Mouse (Mus musculus) mesoderm, embryonic 11.5 days (tissue): ENCODE measurements at regions not wholly inside any gene's neighbourhood (a gene's known extent, or its start where the extent isn't known, plus 50 kb on each side); places are given as distances from the start of the nearest gene placed in this dataset.

Source experiments
- DNase-seq: peaks from one replicate; pipeline ENCODE4 v3.0.0-alpha.2; 2012; ENCODE audit warnings: low read depth, low spot score

DNA sequence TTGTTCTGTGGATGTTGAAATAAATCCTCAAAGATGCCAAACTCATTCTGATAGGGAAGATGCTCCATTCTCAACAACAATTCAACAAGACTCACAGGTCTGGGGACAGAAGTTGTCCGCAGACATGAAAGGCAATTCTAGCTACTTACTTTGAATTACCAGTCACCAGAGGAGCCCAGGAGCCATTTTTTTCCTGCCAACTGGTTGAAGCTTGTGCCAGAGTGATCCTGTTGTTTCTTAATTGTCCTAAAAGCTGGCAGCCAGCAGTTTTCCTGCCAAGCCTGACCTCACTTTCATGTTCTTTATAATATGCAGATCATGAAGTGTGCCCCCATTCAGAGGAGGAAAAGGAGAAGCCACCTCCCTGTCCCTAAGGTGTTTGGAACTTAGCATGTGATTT lies 110.0 kb upstream of the Ankrd1 start:
- DNase-seq, result no peak

DNA sequence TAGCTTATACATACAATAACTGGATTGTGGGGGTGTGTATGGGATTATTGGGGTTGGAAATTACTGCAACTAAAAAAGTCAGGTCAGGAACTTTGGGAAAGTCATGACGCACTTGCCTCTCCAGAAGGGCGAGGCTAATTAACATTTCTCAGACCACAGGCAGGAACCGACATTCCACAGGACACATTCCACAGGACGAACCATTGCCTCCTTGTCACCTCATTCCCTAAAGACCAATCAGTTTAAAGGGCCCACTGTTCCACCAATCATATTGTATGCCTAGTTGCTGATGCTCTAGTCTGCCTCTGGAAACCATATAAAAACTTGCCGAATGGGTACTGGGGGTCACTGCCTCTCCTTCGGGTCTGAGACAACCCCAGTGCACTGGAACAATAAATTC lies 113.0 kb upstream of the Pcgf5 start:
- DNase-seq, result no peak

DNA sequence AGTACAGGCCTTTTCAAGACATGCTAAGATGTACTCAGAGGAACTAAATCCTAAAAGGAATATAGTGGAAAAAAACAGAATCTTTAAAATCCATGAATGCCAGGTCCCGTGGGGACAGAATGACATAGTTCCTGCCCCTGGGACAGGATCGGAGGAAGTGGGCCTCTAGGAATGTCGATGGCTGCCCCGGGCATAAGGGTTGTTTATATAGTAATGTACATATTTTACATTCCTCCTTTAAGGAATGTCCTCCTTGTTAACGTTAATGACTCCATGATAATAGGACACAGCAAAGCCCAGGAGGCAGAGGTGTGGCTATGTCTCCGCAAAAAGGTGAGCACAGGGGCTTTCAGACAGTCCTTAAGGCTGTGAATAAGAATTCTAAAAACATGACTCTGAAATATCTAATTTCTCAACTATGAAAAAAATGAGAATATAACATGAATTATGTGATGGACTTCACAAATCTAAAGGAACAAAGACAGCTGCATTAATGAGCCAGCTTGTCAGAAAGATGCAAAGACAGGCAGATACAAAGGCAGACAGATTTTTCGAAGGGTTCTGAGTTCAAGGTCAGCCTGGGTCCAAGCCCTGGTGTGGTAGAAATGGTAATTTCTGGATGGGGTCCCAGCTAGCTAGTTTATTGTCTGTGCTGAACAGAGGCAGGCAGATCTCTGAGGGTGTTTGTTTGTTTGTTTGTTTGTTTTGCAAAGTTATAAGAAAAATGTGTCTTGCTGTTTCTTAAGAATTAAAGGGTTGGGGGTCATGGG lies 111.3 kb upstream of the Pcgf5 start:
- peak; percentile 58 for DNase-seq

DNA sequence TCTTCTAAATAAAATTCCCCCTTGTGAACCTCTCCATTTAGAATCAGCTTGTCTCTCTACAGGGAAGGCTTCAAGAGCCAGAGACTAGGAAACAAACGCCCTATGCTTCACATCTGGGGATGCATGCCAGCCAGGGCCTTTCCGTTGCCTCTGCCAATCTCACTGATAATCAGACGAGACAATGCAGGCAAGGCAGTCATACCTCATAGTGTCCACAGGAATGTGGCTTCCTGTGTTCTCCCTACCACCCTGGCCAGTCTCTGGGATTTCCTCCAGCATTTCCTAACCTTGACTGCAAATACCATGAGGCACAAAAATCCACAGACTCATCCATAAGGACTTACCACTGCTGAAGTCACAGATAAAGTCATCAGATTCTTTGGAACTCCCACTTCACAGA lies 110.4 kb upstream of the Pcgf5 start:
- DNase-seq, result no peak

DNA sequence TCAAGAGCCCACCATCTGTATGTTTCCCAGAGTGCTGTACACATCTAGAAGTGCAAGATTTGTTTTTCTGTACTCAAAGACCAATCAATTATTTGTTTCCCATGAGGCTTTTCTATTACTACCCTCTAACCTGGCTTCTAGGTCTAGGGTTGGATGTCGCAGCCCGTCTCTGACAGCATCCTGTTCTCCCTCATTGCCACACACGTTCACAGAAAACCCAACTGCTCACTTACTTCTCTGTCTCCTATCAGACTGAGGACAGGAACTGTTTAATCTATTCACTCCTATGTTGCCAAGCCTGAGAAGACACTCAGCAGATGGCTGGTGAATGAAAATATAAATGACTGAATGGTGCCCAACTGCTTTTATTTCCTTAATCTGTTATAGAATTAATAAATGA lies 109.6 kb upstream of the Pcgf5 start:
- DNase-seq, result no peak

DNA sequence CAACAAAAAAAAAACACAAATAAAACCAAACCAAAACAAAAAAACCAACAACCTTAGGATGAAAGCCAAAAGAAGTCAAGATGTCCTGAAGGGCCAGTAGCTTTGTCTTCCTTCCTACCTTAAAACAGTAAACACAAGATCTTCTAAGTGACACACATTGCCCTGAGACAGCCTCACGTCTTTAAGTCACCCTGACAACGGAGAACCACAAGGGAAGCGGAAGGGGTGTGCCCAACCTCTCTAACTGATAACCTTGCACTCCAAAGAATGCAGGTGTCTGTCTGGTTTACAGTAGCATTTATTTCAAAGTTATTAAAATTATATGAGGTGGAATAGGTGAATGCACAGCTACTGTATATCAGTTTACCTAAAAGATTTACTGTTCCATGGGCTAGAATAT lies 105.7 kb upstream of the Pcgf5 start:
- no peak for DNase-seq

DNA sequence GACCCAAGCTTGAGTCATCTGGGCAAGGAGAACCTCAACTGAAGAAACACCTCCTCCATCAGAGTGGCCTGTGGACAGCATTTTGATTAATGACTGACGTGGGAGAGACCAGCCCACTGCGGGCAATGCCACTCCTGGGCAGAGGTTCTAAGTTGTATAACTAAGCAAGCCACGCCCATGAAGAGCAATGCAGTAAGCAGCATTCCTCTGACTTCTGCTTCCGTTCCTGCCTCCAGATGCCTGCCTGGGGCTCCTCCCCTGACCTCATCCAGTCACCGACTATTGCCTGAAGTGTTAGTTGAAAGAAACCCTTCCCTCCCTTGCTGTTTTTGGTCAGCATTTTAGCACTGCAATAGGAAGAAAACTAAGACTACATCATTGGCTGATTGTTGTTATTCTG lies 105.2 kb upstream of the Pcgf5 start:
- no peak for DNase-seq

DNA sequence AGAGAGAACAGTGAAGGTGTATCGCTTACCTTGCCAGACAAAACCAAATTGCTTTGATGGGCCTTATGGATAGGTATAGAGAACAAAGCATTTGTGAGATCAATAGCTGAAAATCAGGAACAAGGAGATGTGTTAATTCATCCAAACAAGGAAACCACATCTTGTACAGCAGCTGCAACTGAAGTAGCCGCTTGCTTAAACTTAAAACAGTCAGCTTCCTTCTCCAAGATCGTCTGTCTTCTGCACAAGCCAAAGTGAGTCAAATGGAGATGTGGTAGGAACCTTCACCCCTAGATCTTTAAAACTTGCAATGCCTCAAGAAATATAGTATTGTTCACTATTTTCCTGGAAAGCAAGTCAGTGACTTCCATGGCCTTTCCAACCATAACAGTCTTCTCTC lies 95.6 kb upstream of the Pcgf5 start:
- no peak for DNase-seq

DNA sequence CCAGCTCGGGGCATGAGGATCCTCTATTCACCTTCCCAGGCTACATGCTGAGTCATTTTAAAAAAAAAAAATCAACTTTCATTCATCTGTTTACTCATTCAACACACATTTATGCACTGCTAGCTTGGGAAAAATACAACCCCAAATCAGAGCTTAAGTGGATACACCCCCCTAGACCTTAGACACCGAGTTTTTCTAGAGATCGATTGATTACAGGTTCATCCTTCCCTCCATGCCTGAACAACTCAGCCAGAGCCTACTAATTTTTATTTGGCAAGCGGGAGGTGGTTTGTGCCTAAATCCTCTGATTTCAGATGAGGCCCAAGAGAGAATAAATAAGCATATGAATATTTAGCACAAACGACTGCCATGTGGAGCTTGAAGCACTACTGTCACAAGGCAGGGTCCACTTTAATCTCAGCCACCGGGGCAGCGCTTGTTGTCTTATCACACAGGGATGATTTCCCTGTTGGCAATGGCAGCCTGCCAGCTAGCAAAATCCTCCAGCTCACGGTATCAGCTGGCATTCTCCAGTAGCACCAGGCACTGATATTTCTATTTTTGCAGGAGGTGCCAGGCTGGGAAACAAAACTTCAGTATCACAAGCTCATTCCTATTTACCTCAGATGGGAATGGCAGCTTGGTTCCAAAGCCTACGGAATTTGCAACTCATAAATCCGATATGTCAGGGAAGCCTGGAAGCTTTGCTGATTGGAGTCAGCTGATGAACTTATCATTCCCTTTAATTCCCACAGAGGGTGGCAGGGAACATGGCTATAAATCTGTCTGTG lies 90.2 kb upstream of the Pcgf5 start:
- no peak for DNase-seq

DNA sequence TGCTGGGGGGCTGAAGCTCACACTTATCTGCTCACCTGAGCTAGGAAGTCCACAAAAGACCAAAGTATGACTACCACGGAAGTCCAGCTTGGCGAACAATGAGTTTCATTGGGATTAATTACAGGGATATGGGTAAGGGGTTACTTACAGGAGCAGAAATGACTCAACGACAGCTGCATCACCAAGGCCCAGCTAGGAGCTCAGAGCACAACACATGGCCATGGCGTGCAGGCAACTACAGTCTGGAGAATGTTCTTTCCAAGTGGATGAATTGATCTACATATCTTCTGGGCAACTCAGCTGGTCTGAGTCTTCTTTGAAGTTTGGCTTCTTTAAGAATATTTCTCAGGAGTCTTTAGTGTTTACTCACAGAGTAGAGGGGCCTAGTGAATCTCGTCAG lies 86.3 kb upstream of the Pcgf5 start:
- no peak for DNase-seq

DNA sequence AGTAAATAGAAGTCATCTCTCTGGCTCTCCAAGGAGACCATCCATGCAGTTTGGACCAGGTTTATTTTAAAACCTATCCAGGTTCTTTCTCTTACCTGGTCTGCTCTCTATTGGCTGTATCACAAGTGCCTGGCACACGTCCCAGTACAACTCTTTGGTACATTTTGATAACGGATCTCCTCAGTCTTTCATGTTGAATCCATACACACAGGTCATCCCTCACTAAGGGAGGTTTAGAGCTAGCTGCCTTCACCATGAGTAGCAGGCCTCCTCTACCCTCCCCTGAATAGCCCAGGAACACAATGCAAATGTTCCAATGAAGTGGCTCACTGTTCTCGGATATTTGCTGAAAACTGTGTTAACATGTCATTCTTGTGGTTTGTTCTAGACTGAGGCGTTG lies 84.2 kb upstream of the Pcgf5 start:
- no peak for DNase-seq

DNA sequence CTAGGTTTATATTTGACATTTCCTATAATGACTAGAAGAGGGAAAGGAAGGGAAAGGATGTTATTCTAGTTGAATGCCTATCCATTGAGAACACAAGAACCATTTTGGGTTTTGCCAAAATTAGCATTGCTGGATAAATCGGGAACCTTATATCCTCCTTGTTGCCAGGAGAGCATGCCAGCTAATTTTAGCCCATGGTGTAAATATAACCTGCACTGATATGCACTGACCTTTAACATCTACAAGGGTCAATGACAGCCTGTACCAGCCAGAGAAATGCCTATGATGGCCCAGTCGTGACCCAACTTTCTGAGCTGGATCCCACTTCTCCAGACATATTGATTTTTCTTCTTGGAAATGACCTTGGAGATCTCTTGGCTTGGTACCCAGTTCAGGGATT lies 83.7 kb upstream of the Pcgf5 start:
- DNase-seq, result no peak

DNA sequence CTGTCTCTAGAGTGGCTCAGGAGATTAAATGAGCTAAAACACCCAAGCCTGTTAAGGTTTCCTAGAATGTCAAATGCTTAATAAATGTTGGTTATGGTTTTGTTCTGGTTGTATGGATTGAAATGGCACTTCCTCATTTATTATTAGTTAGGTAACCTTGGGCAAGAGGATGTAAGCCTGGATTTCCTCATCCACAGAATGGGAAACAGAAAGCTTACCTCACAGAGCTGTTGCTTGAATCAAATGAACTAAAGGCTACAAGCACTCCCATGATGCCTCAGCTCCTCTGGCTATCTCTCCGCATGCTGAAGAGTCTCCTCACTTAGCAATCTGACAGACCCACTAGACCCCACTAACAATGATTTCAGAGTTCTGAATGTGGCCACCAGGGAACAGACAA lies 82.8 kb upstream of the Pcgf5 start:
- DNase-seq, result no peak

DNA sequence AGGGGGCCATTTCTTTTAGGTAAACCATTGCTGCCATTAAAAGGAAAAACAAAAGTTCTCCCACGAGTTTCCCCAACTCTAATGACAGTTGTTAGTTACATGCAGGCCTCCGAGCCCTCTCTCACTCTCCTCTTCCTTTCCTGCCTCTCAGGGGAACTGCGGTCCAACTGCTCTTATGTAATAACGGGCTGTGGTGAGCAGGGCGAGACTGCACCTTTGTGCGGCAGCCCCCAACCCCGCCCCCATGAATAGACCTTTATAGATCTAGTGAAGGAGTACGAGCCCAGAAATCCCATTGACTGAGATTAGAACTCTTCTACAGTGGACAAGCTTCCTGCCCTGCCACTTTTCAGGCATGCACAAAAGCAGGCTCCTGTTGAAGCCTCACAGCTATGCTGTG lies 81.8 kb upstream of the Pcgf5 start:
- no peak for DNase-seq

DNA sequence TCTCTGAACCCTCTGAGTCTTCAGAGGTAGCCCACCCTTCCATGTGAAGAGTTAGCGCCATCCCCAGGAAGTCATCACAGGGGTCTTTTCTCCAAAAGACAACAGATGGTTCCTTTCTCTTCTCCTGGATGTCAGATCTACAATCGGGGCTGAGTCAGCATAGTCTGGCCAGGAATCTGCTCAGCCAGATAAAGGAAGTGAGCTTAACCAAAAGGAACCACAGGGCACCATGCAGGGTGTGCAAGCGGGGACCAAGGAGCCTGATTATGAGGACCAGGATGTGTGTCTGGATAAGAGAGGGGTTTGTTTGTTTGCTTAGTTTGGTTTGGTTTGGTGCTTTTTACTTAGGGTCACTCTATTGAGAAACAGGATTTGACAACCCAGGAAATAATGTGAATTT lies 74.6 kb upstream of the Pcgf5 start:
- DNase-seq, result no peak

DNA sequence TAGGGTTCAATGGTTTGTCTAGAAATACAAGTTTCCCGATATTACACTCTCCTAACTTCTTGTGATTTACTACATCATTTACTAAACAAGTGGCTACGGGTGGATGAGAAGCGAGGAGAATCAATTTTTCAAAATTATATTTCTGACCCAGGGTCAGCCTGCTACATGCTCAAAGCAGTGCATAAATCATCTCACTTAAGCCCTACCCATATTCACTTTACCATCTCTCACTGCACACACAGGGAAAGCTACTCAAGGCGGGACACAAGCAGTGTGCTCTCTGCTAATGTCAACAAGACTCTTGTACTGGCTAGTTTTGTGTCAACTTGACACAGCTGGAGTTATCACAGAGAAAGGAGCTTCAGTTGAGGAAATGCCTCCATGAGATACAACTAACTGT lies 62.6 kb upstream of the Pcgf5 start:
- no peak for DNase-seq

DNA sequence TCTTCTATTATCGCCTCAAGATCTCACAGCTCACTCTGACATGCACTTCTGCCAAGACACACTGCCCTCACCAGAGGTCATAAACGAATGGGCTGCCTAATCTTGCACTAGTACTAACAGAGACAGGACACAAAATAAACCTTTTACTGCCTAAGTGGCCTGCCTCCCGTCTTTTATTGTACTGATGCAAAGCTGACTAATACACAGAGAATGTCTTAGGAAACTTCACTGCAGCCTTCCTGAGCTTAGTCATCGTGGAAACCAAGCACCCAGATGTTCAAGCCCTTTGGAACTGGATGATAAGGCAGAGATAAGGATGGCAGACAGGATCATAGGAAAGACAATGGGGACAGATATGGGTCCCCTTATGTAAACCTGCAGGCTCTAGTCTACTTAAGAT lies 57.3 kb upstream of the Pcgf5 start:
- DNase-seq, result no peak

DNA sequence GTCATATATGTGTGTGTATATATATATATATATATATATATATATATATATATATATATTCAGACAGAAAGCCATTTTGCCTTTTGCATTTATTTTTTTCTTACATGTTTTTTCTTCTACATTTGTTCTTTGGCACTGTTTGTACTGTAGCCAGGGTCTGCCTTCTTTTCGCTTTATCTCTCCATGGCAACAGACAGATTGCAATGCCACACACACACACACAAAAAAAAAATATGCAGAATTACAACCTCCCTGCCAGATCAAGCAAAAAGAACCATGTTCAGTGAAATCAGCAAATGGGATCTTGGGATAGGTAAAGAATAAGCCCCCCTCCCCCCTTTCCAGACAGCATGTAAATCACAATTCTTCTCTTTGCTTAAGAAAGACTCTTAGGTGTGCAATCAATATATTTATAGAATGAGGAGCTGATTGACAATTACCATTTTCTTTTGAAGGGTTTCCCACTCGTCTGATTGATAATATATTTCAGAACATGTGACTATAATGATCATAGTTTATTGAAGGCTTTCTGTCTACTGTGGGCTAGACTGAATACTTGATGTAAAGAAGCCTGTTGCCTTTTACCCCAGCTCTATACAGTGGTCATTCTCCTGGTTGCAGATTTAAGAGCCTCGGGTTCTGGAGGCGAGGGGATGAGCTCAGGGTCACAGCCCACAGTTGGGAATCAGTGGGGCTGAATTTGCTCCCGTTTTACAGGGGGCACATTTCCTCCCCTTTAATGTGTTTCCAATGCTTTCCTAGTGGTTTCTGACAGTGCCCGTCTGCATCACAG lies 54.7 kb upstream of the Pcgf5 start:
- no peak for DNase-seq
